Mouse (Mus musculus) megakaryocyte, embryonic 14.5 days (primary cell): Measurements from ENCODE around the gene Zbtb4. TPM values are rescaled to one million over a fixed set of nuclear protein-coding genes. Genes with fewer than 3 reads are reported as not detected.
A peak's percentile ranks its signal among the peaks of the same experiment; 100 is the strongest.

Source experiments
- H3K27me3 ChIP-seq: replicated peaks from 2 replicates; pipeline ENCODE3; 2012; ENCODE audit warnings: inconsistent platforms
- H3K36me3 ChIP-seq: replicated peaks from 2 replicates; pipeline ENCODE3; 2012; ENCODE audit warnings: low read length, inconsistent platforms, mixed read lengths
- H3K4me1 ChIP-seq: 2 replicates; pipeline ENCODE4 v1.6.1; 2012; ENCODE audit warnings: inconsistent platforms
- H3K4me3 ChIP-seq: replicated peaks from 2 replicates; pipeline ENCODE3; 2012; ENCODE audit warnings: moderate library complexity, mild to moderate bottlenecking, inconsistent platforms
- H3K9me3 ChIP-seq: 2 replicates; pipeline ENCODE4 v1.6.1; 2012; ENCODE audit warnings: inconsistent platforms
- FLI1 ChIP-seq: IDR thresholded peaks from 2 replicates; pipeline ENCODE4 v1.6.1; 2012; ENCODE audit warnings: low read length, inconsistent platforms, mixed read lengths
- GATA1 ChIP-seq: IDR thresholded peaks from 3 replicates; pipeline ENCODE4 v1.6.1; 2012; ENCODE audit warnings: mixed read lengths, low read length, inconsistent platforms, borderline replicate concordance
- polyA plus RNA-seq: library from polyadenylated mRNA; stranded (reverse); fragments of >175 nt; gene quantifications from 2 replicates; pipeline ENCODE4 v1.2.3, GENCODE M21; 2012; ENCODE audit warnings: low replicate concordance; ENCODE audit not compliant: insufficient read depth

Zbtb4 gene
- polyA plus RNA-seq, 1 experiment = 3.9 TPM

GRCm38 (mm10) chr11:69778258-69778982, 12.7 kb downstream of the Zbtb4 start:
- Histone ChIP-seq H3K27me3 (peaks cover 73% of the 10 kb centered on the region), H3K4me3 (no peak overlapping the region), H3K36me3 (peaks cover 5% of the 10 kb centered on the region), H3K9me3 (no peaks in the 10 kb centered on the region), H3K4me1 (peaks cover 36% of the 10 kb centered on the region)
- TF ChIP-seq FLI1 (no peak), GATA1 (no peak)

- H3K36me3 ChIP-seq = peaks cover 5% of the 10 kb centered on the region
- no peaks in the 10 kb centered on the region for H3K9me3 ChIP-seq
- peaks cover 72% of the 10 kb centered on the region for H3K27me3 ChIP-seq
- no peak overlapping the region for H3K4me3 ChIP-seq
- H3K4me1 ChIP-seq = peaks cover 31% of the 10 kb centered on the region
- TF ChIP-seq GATA1 (no peak), FLI1 (no peak)
Observed at GRCm38 (mm10) chr11:69778985-69779384, 13.3 kb downstream of the Zbtb4 start.

- H3K36me3 ChIP-seq = peaks cover 2% of the 10 kb centered on the region
- H3K9me3 ChIP-seq = no peaks in the 10 kb centered on the region
- TF ChIP-seq FLI1 (no peak), GATA1 (no peak)
- H3K27me3 ChIP-seq = peaks cover 54% of the 10 kb centered on the region
- no peak overlapping the region for H3K4me3 ChIP-seq
- H3K4me1 ChIP-seq = peaks cover 19% of the 10 kb centered on the region
Observed at GRCm38 (mm10) chr11:69781828-69782227, 16.1 kb downstream of the Zbtb4 start.

GRCm38 (mm10) chr11:69784793-69785272, 19.1 kb downstream of the Zbtb4 start:
- TF ChIP-seq GATA1 (no peak), FLI1 (no peak)
- H3K4me3 ChIP-seq = peak overlapping the region; percentile 79
- no peaks in the 10 kb centered on the region for H3K36me3 ChIP-seq
- H3K9me3 ChIP-seq = no peaks in the 10 kb centered on the region
- H3K27me3 ChIP-seq = peaks cover 31% of the 10 kb centered on the region
- H3K4me1 ChIP-seq = peaks cover 17% of the 10 kb centered on the region

GRCm38 (mm10) chr11:69787306-69787705, 21.6 kb downstream of the Zbtb4 start:
- Histone ChIP-seq H3K4me1 (peaks cover 13% of the 10 kb centered on the region), H3K9me3 (no peaks in the 10 kb centered on the region), H3K4me3 (no peak overlapping the region), H3K36me3 (no peaks in the 10 kb centered on the region), H3K27me3 (peaks cover 17% of the 10 kb centered on the region)
- TF ChIP-seq FLI1 (no peak), GATA1 (no peak)

- no peak overlapping the region for H3K4me3 ChIP-seq
- H3K27me3 ChIP-seq = peaks cover 24% of the 10 kb centered on the region
- H3K4me1 ChIP-seq = peaks cover 19% of the 10 kb centered on the region
- H3K36me3 ChIP-seq = no peaks in the 10 kb centered on the region
- no peak for TF ChIP-seq GATA1
- TF ChIP-seq FLI1 = no peak
- no peaks in the 10 kb centered on the region for H3K9me3 ChIP-seq
Observed at GRCm38 (mm10) chr11:69789431-69789830, 23.7 kb downstream of the Zbtb4 start.

GRCm38 (mm10) chr11:69791420-69791819, 25.7 kb downstream of the Zbtb4 start:
- Histone ChIP-seq H3K36me3 (no peaks in the 10 kb centered on the region), H3K4me3 (no peak overlapping the region), H3K27me3 (peaks cover 30% of the 10 kb centered on the region), H3K4me1 (peaks cover 26% of the 10 kb centered on the region), H3K9me3 (no peaks in the 10 kb centered on the region)
- TF ChIP-seq FLI1 (no peak), GATA1 (no peak)

GRCm38 (mm10) chr11:69793429-69793828, 27.7 kb downstream of the Zbtb4 start:
- peaks cover 43% of the 10 kb centered on the region for H3K27me3 ChIP-seq
- TF ChIP-seq GATA1 = no peak
- TF ChIP-seq FLI1 = no peak
- H3K4me1 ChIP-seq = peaks cover 26% of the 10 kb centered on the region
- H3K9me3 ChIP-seq = no peaks in the 10 kb centered on the region
- H3K36me3 ChIP-seq = no peaks in the 10 kb centered on the region
- H3K4me3 ChIP-seq = no peak overlapping the region

- Histone ChIP-seq H3K36me3 (no peaks in the 10 kb centered on the region), H3K27me3 (peaks cover 56% of the 10 kb centered on the region), H3K4me3 (peak within 1 kb of the TSS; percentile 91), H3K4me1 (peaks cover 40% of the 10 kb centered on the region), H3K9me3 (no peaks in the 10 kb centered on the region)
- TF ChIP-seq FLI1 = no peak
- no peak for TF ChIP-seq GATA1
Observed at GRCm38 (mm10) chr11:69795168-69795982, 29.7 kb downstream of the Zbtb4 start, which contains the start of gene Chrnb1. Gene Chrnb1, minus strand, starts transcription at chr11:69795943.
